Mouse (Mus musculus) forebrain, embryonic 16.5 days (tissue): ENCODE measurements at regions not wholly inside any gene's neighbourhood (a gene's known extent, or its start where the extent isn't known, plus 50 kb on each side); places are given as distances from the start of the nearest gene placed in this dataset.

Source experiments
- ATAC-seq: fragments of 200-750 bp; cut with Nextera tagmentation; 2 replicates; pipeline ENCODE4 v1.8.0; 2017; ENCODE audit warnings: mild to moderate bottlenecking, moderate library complexity
- H3K27ac ChIP-seq: fragments of 300-500 bp; sonication (generic); 2 replicates; pipeline ENCODE4 v1.5.1; 2014; ENCODE audit warnings: low read length, control low read depth
- H3K27me3 ChIP-seq: fragments of 300-500 bp; sonication (generic); replicated peaks from 2 replicates; pipeline ENCODE4 v1.6.1; 2014; ENCODE audit warnings: low read length; ENCODE audit not compliant: control insufficient read depth, insufficient read depth
- H3K36me3 ChIP-seq: fragments of 300-500 bp; sonication (generic); 2 replicates; pipeline ENCODE4 v1.6.1; 2014; ENCODE audit not compliant: control insufficient read depth, insufficient read depth
- H3K4me1 ChIP-seq: fragments of 300-500 bp; sonication (generic); replicated peaks from 2 replicates; pipeline ENCODE4 v1.6.1; 2014; ENCODE audit warnings: low read length; ENCODE audit not compliant: control insufficient read depth, insufficient read depth
- H3K4me2 ChIP-seq: fragments of 300-500 bp; sonication (generic); 2 replicates; pipeline ENCODE4 v1.6.1; 2014; ENCODE audit warnings: mild to moderate bottlenecking, low read length, control low read depth
- H3K4me3 ChIP-seq: fragments of 300-500 bp; sonication (generic); replicated peaks from 2 replicates; pipeline ENCODE4 v1.5.1; 2014; ENCODE audit warnings: mild to moderate bottlenecking, low read length, control low read depth
- H3K9ac ChIP-seq: fragments of 300-500 bp; sonication (generic); replicated peaks from 2 replicates; pipeline ENCODE4 v1.6.1; 2014; ENCODE audit warnings: low read depth, low read length, control low read depth
- H3K9me3 ChIP-seq: fragments of 300-500 bp; sonication (generic); 2 replicates; pipeline ENCODE4 v1.6.1; 2016; ENCODE audit warnings: low read length; ENCODE audit not compliant: control insufficient read depth
- WGBS: fragments of 180-500 bp; shearing (Covaris S2); extraction: QIAGEN DNeasy Blood & Tissue Kit; methylation state at CpG from one replicate; pipeline ENCODE4 v1.1.7; 2014; 5-methylcytosine and 5-hydroxymethylcytosine counted together

- Histone ChIP-seq H3K36me3 (no peaks in the 10 kb centered on the region), H3K27me3 (no peaks in the 10 kb centered on the region), H3K4me3 (no peak overlapping the region), H3K4me2 (no peak overlapping the region), H3K4me1 (peaks cover 12% of the 10 kb centered on the region; the same call in 1 of the 2 replicates), H3K9me3 (no peaks in the 10 kb centered on the region), H3K27ac (peak overlapping the region; percentile 69), H3K9ac (no peak overlapping the region)
- 66% methylated on average over 2 of the region's 2 CpGs for WGBS
- peak; percentile 41; the same call in 1 of the 2 replicates for ATAC-seq
Observed at GRCm38 (mm10) chr3:80208028-80208427, 323.7 kb downstream of the Fam198b start.

GRCm38 (mm10) chr3:80209596-80209995 is 325.3 kb downstream of the Fam198b start:
- Histone ChIP-seq H3K4me3 (no peak overlapping the region), H3K36me3 (no peaks in the 10 kb centered on the region), H3K4me1 (peaks cover 12% of the 10 kb centered on the region; the same call in 1 of the 2 replicates), H3K27ac (no peak overlapping the region), H3K9me3 (no peaks in the 10 kb centered on the region), H3K9ac (no peak overlapping the region), H3K27me3 (no peaks in the 10 kb centered on the region), H3K4me2 (no peak overlapping the region)
- no peak for ATAC-seq

- H3K4me2 ChIP-seq = no peak overlapping the region
- no peak overlapping the region for H3K9ac ChIP-seq
- no peak overlapping the region for H3K4me3 ChIP-seq
- H3K9me3 ChIP-seq = no peaks in the 10 kb centered on the region
- H3K27ac ChIP-seq = peak overlapping the region; percentile 41; the same call in 1 of the 2 replicates
- H3K36me3 ChIP-seq = no peaks in the 10 kb centered on the region
- ATAC-seq = no peak
- peaks cover 8% of the 10 kb centered on the region; the same call in 1 of the 2 replicates for H3K4me1 ChIP-seq
- no peaks in the 10 kb centered on the region for H3K27me3 ChIP-seq
- 51% methylated on average over 3 of the region's 3 CpGs for WGBS
Observed at GRCm38 (mm10) chr3:80211323-80212109, 327.2 kb downstream of the Fam198b start.

- Histone ChIP-seq H3K9ac (no peak overlapping the region), H3K4me2 (no peak overlapping the region), H3K36me3 (no peaks in the 10 kb centered on the region), H3K27ac (no peak overlapping the region), H3K9me3 (no peaks in the 10 kb centered on the region), H3K4me1 (no peaks in the 10 kb centered on the region), H3K4me3 (no peak overlapping the region), H3K27me3 (no peaks in the 10 kb centered on the region)
- ATAC-seq = peak; percentile 57
- WGBS = 26% methylated on average over 5 of the region's 5 CpGs
Observed at GRCm38 (mm10) chr3:80248611-80249010, 364.3 kb downstream of the Fam198b start.

GRCm38 (mm10) chr3:80249974-80250373 is 365.6 kb downstream of the Fam198b start:
- no peak for ATAC-seq
- WGBS = 69% methylated on average over 3 of the region's 3 CpGs
- no peaks in the 10 kb centered on the region for H3K4me1 ChIP-seq
- no peaks in the 10 kb centered on the region for H3K36me3 ChIP-seq
- H3K4me2 ChIP-seq = no peak overlapping the region
- H3K9me3 ChIP-seq = no peaks in the 10 kb centered on the region
- H3K4me3 ChIP-seq = no peak overlapping the region
- H3K27me3 ChIP-seq = no peaks in the 10 kb centered on the region
- H3K9ac ChIP-seq = no peak overlapping the region
- H3K27ac ChIP-seq = no peak overlapping the region

GRCm38 (mm10) chr3:80255304-80255703 is 371.0 kb downstream of the Fam198b start:
- no peak for ATAC-seq
- no peaks in the 10 kb centered on the region for H3K27me3 ChIP-seq
- no peak overlapping the region for H3K9ac ChIP-seq
- H3K36me3 ChIP-seq = no peaks in the 10 kb centered on the region
- no peak overlapping the region for H3K4me2 ChIP-seq
- no peak overlapping the region for H3K4me3 ChIP-seq
- H3K4me1 ChIP-seq = no peaks in the 10 kb centered on the region
- no peaks in the 10 kb centered on the region for H3K9me3 ChIP-seq
- 80% methylated on average over 3 of the region's 3 CpGs for WGBS
- no peak overlapping the region for H3K27ac ChIP-seq

GRCm38 (mm10) chr3:80256383-80256782 is 372.1 kb downstream of the Fam198b start:
- no peaks in the 10 kb centered on the region for H3K9me3 ChIP-seq
- ATAC-seq = peak; percentile 91
- H3K4me2 ChIP-seq = no peak overlapping the region
- H3K4me1 ChIP-seq = no peaks in the 10 kb centered on the region
- H3K27ac ChIP-seq = no peak overlapping the region
- no peak overlapping the region for H3K4me3 ChIP-seq
- H3K9ac ChIP-seq = no peak overlapping the region
- no peaks in the 10 kb centered on the region for H3K36me3 ChIP-seq
- H3K27me3 ChIP-seq = no peaks in the 10 kb centered on the region
- WGBS = 49% methylated on average over 3 of the region's 3 CpGs

GRCm38 (mm10) chr3:80263095-80263494 is 378.8 kb downstream of the Fam198b start:
- 81% methylated on average over 2 of the region's 2 CpGs for WGBS
- H3K27ac ChIP-seq = no peak overlapping the region

GRCm38 (mm10) chr3:80284656-80285055 is 400.3 kb downstream of the Fam198b start:
- Histone ChIP-seq H3K27me3 (no peaks in the 10 kb centered on the region), H3K9me3 (no peaks in the 10 kb centered on the region), H3K4me2 (no peak overlapping the region), H3K36me3 (no peaks in the 10 kb centered on the region), H3K4me3 (no peak overlapping the region), H3K4me1 (no peaks in the 10 kb centered on the region), H3K27ac (no peak overlapping the region), H3K9ac (no peak overlapping the region)
- ATAC-seq = no peak
- 78% methylated on average over 1 of the region's 1 CpGs for WGBS

More at GRCm38 (mm10) chr3:80263095-80263494, 378.8 kb downstream of the Fam198b start:
- Histone ChIP-seq H3K36me3 (no peaks in the 10 kb centered on the region), H3K4me2 (no peak overlapping the region), H3K4me3 (no peak overlapping the region), H3K4me1 (no peaks in the 10 kb centered on the region), H3K9ac (no peak overlapping the region), H3K27me3 (no peaks in the 10 kb centered on the region), H3K9me3 (no peaks in the 10 kb centered on the region)
- ATAC-seq = no peak
